Mouse (Mus musculus): ENCODE data around the gene Ifnar1.

DNA sequence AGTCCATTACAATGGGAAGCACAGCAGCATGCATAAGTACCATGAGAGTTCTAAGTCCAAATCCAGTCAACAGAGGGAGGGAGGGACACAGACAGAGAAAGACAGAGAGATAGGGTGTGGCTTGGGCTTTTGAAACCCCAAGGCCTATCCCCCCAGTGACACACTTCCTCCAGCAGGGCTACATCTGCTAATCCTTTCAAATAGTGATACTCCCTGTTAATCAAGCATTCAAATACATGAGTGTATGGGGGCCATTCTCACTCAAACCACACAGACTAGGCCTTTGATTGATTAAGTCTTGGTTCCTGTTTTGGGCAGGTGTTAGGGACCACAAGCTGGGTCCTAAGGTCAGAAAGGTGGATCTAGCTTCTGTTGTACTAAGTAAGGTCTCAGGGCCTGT lies 4.5 kb upstream of the Ifnar1 start:
- TF ChIP-seq CTCF (IDR thresholded peaks at IDR 0.05; ENCODE audit: low read depth, low read length) (no peak), POLR2A (IDR thresholded peaks at IDR 0.05; ENCODE audit: extremely low read depth, insufficient read depth, low read length) (no peak)

Measured in liver, adult 2 months (tissue).